Mouse (Mus musculus): ENCODE results near the gene Reep1. TPM values are rescaled to one million over a fixed set of nuclear protein-coding genes. Genes with fewer than 3 reads are reported as not detected.

The Reep1 gene
- polyA plus RNA-seq, 1 experiment from 2014 or later = 20.3 TPM

- no peak for TF ChIP-seq CTCF (IDR thresholded peaks at IDR 0.05; ENCODE audit: low read depth)
- DNase-seq (no peak), ATAC-seq (ENCODE audit: insufficient read depth) (no peak)
- H3K27ac ChIP-seq (ENCODE audit: low read depth) = no peak overlapping the region
- H3K36me3 ChIP-seq (ENCODE audit: insufficient read depth) = peaks cover 37% of the 10 kb centered on the region
- no peaks in the 10 kb centered on the region for H3K9me3 ChIP-seq (ENCODE audit: low read depth, low read length)
- no peaks in the 10 kb centered on the region for H3K27me3 ChIP-seq (ENCODE audit: insufficient read depth, low read length)
- WGBS = 82% methylated on average over 5 of the region's 5 CpGs
- H3K4me1 ChIP-seq (ENCODE audit: insufficient read depth) = no peaks in the 10 kb centered on the region
- no peak overlapping the region for H3K4me2 ChIP-seq
- H3K9ac ChIP-seq = no peak overlapping the region
- no peak overlapping the region for H3K4me3 ChIP-seq (ENCODE audit: low read depth, low read length)
These were observed 112.5 kb downstream of the Reep1 start for GRCm38 (mm10) chr6:71819764-71820292.

- peak overlapping the region; percentile 49 for H3K4me3 ChIP-seq (ENCODE audit: low read depth, low read length)
- H3K27me3 ChIP-seq (ENCODE audit: insufficient read depth, low read length) = no peaks in the 10 kb centered on the region
- no peaks in the 10 kb centered on the region for H3K9me3 ChIP-seq (ENCODE audit: low read depth, low read length)
- no peaks in the 10 kb centered on the region for H3K4me1 ChIP-seq (ENCODE audit: insufficient read depth)
- peak overlapping the region; percentile 67 for H3K4me2 ChIP-seq
- H3K27ac ChIP-seq (ENCODE audit: low read depth) = no peak overlapping the region
- H3K36me3 ChIP-seq (ENCODE audit: insufficient read depth) = peaks cover 6% of the 10 kb centered on the region
- WGBS = 0% methylated on average over 7 of the region's 7 CpGs
- ATAC-seq (ENCODE audit: insufficient read depth) (peak; percentile 65), DNase-seq (no peak)
- no peak for TF ChIP-seq CTCF (IDR thresholded peaks at IDR 0.05; ENCODE audit: low read depth)
- H3K9ac ChIP-seq = peak overlapping the region; percentile 43
These were observed 115.7 kb downstream of the Reep1 start for GRCm38 (mm10) chr6:71823085-71823484.

- Histone ChIP-seq H3K27me3 (ENCODE audit: insufficient read depth, low read length) (no peaks in the 10 kb centered on the region), H3K4me2 (peak overlapping the region; percentile 67), H3K36me3 (ENCODE audit: insufficient read depth) (peaks cover 2% of the 10 kb centered on the region; the same call in 1 of the 2 replicates), H3K9me3 (ENCODE audit: low read depth, low read length) (no peaks in the 10 kb centered on the region), H3K27ac (ENCODE audit: low read depth) (no peak overlapping the region), H3K9ac (peak overlapping the region; percentile 43), H3K4me3 (ENCODE audit: low read depth, low read length) (peak overlapping the region; percentile 49), H3K4me1 (ENCODE audit: insufficient read depth) (no peaks in the 10 kb centered on the region)
- ATAC-seq (ENCODE audit: insufficient read depth) (peak; percentile 92), DNase-seq (peak; percentile 95)
- under 1% methylated on average over 19 of the region's 19 CpGs for WGBS
- TF ChIP-seq CTCF (IDR thresholded peaks at IDR 0.05; ENCODE audit: low read depth) = no peak
These were observed 116.1 kb downstream of the Reep1 start for GRCm38 (mm10) chr6:71823488-71823887.

GRCm38 (mm10) chr6:71823961-71824360 lies 116.6 kb downstream of the Reep1 start:
- Histone ChIP-seq H3K9me3 (ENCODE audit: low read depth, low read length) (no peaks in the 10 kb centered on the region), H3K4me3 (ENCODE audit: low read depth, low read length) (peak overlapping the region; percentile 49), H3K36me3 (ENCODE audit: insufficient read depth) (no peaks in the 10 kb centered on the region), H3K4me2 (peak overlapping the region; percentile 67), H3K9ac (no peak overlapping the region), H3K4me1 (ENCODE audit: insufficient read depth) (no peaks in the 10 kb centered on the region), H3K27ac (ENCODE audit: low read depth) (no peak overlapping the region), H3K27me3 (ENCODE audit: insufficient read depth, low read length) (no peaks in the 10 kb centered on the region)
- DNase-seq = peak; percentile 15
- TF ChIP-seq CTCF (IDR thresholded peaks at IDR 0.05; ENCODE audit: low read depth) = no peak
- peak; percentile 55; the same call in 1 of the 2 replicates for ATAC-seq (ENCODE audit: insufficient read depth)
- 31% methylated on average over 3 of the region's 3 CpGs for WGBS

- Histone ChIP-seq H3K4me2 (no peak within 1 kb of the TSS), H3K4me1 (ENCODE audit: insufficient read depth) (no peaks in the 10 kb centered on the region), H3K4me3 (ENCODE audit: low read depth, low read length) (no peak within 1 kb of the TSS), H3K27me3 (ENCODE audit: insufficient read depth, low read length) (no peaks in the 10 kb centered on the region), H3K27ac (ENCODE audit: low read depth) (no peak within 1 kb of the TSS), H3K9me3 (ENCODE audit: low read depth, low read length) (no peaks in the 10 kb centered on the region), H3K9ac (no peak within 1 kb of the TSS), H3K36me3 (ENCODE audit: insufficient read depth) (no peaks in the 10 kb centered on the region)
- 34% methylated on average over 1 of the region's 1 CpGs for WGBS
- DNase-seq (no peak), ATAC-seq (ENCODE audit: insufficient read depth) (no peak)
- TF ChIP-seq CTCF (IDR thresholded peaks at IDR 0.05; ENCODE audit: low read depth) = no peak
These were observed 119.5 kb downstream of the Reep1 start, which contains the start of gene Mrpl35 for GRCm38 (mm10) chr6:71826869-71827268. Gene Mrpl35, minus strand, starts transcription at chr6:71826969.

GRCm38 (mm10) chr6:71829768-71830167 lies 122.4 kb downstream of the Reep1 start:
- H3K27ac ChIP-seq (ENCODE audit: low read depth) = no peak overlapping the region
- WGBS = 80% methylated on average over 9 of the region's 9 CpGs
- no peak for TF ChIP-seq CTCF (IDR thresholded peaks at IDR 0.05; ENCODE audit: low read depth)
- no peak for ATAC-seq (ENCODE audit: insufficient read depth)
- H3K4me1 ChIP-seq (ENCODE audit: insufficient read depth) = peaks cover 5% of the 10 kb centered on the region; the same call in 1 of the 2 replicates
- H3K36me3 ChIP-seq (ENCODE audit: insufficient read depth) = peaks cover 7% of the 10 kb centered on the region; the same call in 1 of the 2 replicates
- peak overlapping the region; percentile 83; the same call in 1 of the 2 replicates for H3K4me2 ChIP-seq
- H3K9me3 ChIP-seq (ENCODE audit: low read depth, low read length) = no peaks in the 10 kb centered on the region
- no peak for DNase-seq
- H3K27me3 ChIP-seq (ENCODE audit: insufficient read depth, low read length) = no peaks in the 10 kb centered on the region
- no peak overlapping the region for H3K9ac ChIP-seq
- no peak overlapping the region for H3K4me3 ChIP-seq (ENCODE audit: low read depth, low read length)

GRCm38 (mm10) chr6:71830690-71831580 lies 123.6 kb downstream of the Reep1 start, which contains the start of gene Immt:
Gene Immt, plus strand, starts transcription at chr6:71831331.
- H3K9ac ChIP-seq = peak within 1 kb of the TSS; percentile 85
- H3K27ac ChIP-seq (ENCODE audit: low read depth) = peak within 1 kb of the TSS; percentile 90
- peaks cover 5% of the 10 kb centered on the region; the same call in 1 of the 2 replicates for H3K4me1 ChIP-seq (ENCODE audit: insufficient read depth)
- H3K9me3 ChIP-seq (ENCODE audit: low read depth, low read length) = no peaks in the 10 kb centered on the region
- H3K36me3 ChIP-seq (ENCODE audit: insufficient read depth) = peaks cover 9% of the 10 kb centered on the region; the same call in 1 of the 2 replicates
- H3K4me3 ChIP-seq (ENCODE audit: low read depth, low read length) = peak within 1 kb of the TSS; percentile 93
- DNase-seq = peak; percentile 98
- H3K27me3 ChIP-seq (ENCODE audit: insufficient read depth, low read length) = no peaks in the 10 kb centered on the region
- peak within 1 kb of the TSS; percentile 83 for H3K4me2 ChIP-seq
- peak; percentile 99 for ATAC-seq (ENCODE audit: insufficient read depth)
- TF ChIP-seq CTCF (IDR thresholded peaks at IDR 0.05; ENCODE audit: low read depth) = no peak; the same call in none of the 2 replicates
- under 1% methylated on average over 64 of the region's 64 CpGs for WGBS
